Mouse (Mus musculus): ENCODE measurements at regions not wholly inside any gene's neighbourhood (a gene's known extent, or its start where the extent isn't known, plus 50 kb on each side); places are given as distances from the start of the nearest gene placed in this dataset.

GRCm38 (mm10) chr3:143997909-143998308, 207.1 kb downstream of the Lmo4 start:
- Histone ChIP-seq H3K27ac (no peak overlapping the region), H3K4me3 (no peak overlapping the region)
- intact Hi-C loops (cut with DNase I): no loop called here
- no peak for DNase-seq (ENCODE audit: extremely low spot score in 1 of 2, low spot score in 2 of 2)
- TF ChIP-seq CTCF (IDR thresholded peaks at IDR 0.05): no peak

- intact Hi-C loops (cut with DNase I): no loop called here
- no peak overlapping the region for H3K27ac ChIP-seq
- DNase-seq (ENCODE audit: extremely low spot score in 1 of 2, low spot score in 2 of 2): no peak
- H3K4me3 ChIP-seq: no peak overlapping the region
- TF ChIP-seq CTCF (IDR thresholded peaks at IDR 0.05): no peak
Measured at GRCm38 (mm10) chr3:143995045-143995444, 210.0 kb downstream of the Lmo4 start.

DNA sequence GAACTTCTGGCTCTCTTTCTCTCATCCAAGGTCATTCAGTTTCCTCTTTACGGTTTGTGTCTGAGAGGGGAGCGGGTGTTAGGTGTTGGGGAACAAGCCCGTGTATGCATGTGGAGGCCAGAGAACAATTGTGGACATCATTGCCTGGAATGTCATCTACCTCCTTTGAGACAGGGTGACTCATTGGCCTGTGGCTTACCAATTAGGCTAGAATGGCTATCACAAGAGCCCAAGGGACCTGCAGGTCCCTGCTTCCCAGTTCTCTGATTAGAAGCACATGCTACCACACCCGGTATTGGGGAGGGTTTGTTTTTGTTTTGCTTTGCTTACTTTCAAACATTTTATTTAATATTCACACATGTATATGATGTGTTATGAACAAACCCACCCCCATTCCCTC, 216.0 kb downstream of the Lmo4 start:
- intact Hi-C loops (cut with DNase I): no loop called here
- H3K4me3 ChIP-seq: no peak overlapping the region
- TF ChIP-seq CTCF (IDR thresholded peaks at IDR 0.05): no peak
- H3K27ac ChIP-seq: no peak overlapping the region
- DNase-seq (ENCODE audit: extremely low spot score in 1 of 2, low spot score in 2 of 2): no peak

- peak; percentile 32 for TF ChIP-seq CTCF (IDR thresholded peaks at IDR 0.05)
- DNase-seq (ENCODE audit: extremely low spot score in 1 of 2, low spot score in 2 of 2): no peak
- H3K27ac ChIP-seq: no peak overlapping the region
- intact Hi-C loops (cut with DNase I): no loop called here
- H3K4me3 ChIP-seq: no peak overlapping the region
Measured at GRCm38 (mm10) chr3:143988037-143988436, 217.0 kb downstream of the Lmo4 start.

- no peak overlapping the region; the same call in 1 of the 2 replicates for H3K27ac ChIP-seq
- intact Hi-C loops (cut with DNase I): no loop called here
- no peak for TF ChIP-seq CTCF (IDR thresholded peaks at IDR 0.05)
- DNase-seq (ENCODE audit: extremely low spot score in 1 of 2, low spot score in 2 of 2): no peak
- H3K4me3 ChIP-seq: no peak overlapping the region
Measured at GRCm38 (mm10) chr3:143986798-143987197, 218.2 kb downstream of the Lmo4 start.

- Histone ChIP-seq H3K4me3 (no peak overlapping the region), H3K27ac (no peak overlapping the region; the same call in 1 of the 2 replicates)
- no peak for DNase-seq (ENCODE audit: extremely low spot score in 1 of 2, low spot score in 2 of 2)
- no peak for TF ChIP-seq CTCF (IDR thresholded peaks at IDR 0.05)
- intact Hi-C loops (cut with DNase I): no loop called here
Measured at GRCm38 (mm10) chr3:143986200-143986506, 218.9 kb downstream of the Lmo4 start.

DNA sequence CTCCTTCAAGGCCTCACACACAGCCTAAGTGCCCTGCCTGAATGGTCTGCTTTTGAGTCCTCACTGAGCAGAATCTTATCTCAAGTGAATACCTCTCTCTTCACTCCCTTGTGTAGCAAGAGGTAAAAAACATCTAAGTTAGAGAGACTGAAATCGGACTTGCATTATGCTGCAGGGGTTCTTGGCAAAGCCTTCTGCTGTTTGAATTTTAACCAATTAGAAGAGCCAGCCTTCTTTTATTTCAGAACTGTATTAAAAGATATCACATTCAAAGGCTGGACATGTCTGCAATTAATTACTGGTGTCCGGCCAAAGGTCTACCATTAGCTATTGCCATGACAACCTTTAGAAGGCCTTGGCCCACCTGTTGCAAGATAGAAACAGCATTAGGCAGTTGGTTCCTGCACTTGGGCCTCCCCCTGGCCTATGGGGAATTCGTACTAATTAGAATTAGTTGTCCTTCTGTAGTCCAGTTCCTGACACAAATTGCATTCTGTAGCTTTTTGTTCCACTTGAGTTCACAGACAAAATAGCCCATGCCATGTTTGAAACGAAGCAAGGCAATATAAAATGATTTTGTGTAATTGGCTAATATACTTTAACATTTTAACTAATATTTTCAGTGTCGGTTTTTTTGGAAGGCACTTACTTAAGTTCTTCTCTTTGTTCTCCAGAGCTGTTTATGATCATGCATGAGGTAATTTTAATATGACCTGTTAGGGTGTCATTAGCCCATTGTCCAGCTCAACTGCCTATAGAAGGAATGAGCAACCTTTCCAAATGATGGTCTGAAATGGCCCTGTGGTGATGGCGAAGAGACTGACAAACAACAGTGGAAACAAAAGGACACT, 219.4 kb downstream of the Lmo4 start:
- DNase-seq (ENCODE audit: extremely low spot score in 1 of 2, low spot score in 2 of 2): no peak
- TF ChIP-seq CTCF (IDR thresholded peaks at IDR 0.05): no peak
- H3K27ac ChIP-seq: no peak overlapping the region
- H3K4me3 ChIP-seq: no peak overlapping the region
- intact Hi-C loops (cut with DNase I): no loop called here

- intact Hi-C loops (cut with DNase I): no loop called here
- H3K27ac ChIP-seq: no peak overlapping the region
- DNase-seq (ENCODE audit: extremely low spot score in 1 of 2, low spot score in 2 of 2): no peak
- no peak overlapping the region for H3K4me3 ChIP-seq
- TF ChIP-seq CTCF (IDR thresholded peaks at IDR 0.05): no peak
Measured at GRCm38 (mm10) chr3:143978703-143979102, 226.3 kb downstream of the Lmo4 start.

DNA sequence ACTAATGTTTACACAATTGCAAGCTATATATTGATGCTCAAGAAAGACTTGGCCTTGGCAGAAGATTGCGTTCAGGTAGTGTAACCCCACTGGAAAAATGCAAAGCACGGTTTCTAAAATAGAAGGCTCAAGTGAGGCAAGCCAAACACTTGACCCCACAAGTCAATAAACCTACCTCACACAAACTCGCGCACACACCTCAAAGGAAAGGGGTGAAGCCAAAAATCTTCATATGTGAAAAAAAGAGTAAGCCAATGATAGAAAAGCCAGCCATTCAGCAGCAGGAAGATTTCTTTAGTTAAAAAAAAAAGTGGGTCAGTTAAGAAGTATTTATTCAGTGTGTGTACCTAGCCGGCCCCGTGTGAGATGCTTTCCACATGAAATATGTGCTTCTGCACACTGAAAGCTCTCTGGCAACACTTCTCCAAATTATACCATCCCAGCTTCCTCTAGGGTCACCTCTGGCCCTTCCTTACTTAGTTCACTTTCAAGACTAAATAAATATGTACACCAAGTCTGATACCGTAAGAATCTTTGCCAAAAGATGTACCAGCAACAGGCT, 227.1 kb downstream of the Lmo4 start:
- no peak for TF ChIP-seq CTCF (IDR thresholded peaks at IDR 0.05)
- no peak overlapping the region for H3K27ac ChIP-seq
- intact Hi-C loops (cut with DNase I): no loop called here
- no peak for DNase-seq (ENCODE audit: extremely low spot score in 1 of 2, low spot score in 2 of 2)
- no peak overlapping the region for H3K4me3 ChIP-seq

- DNase-seq (ENCODE audit: extremely low spot score in 1 of 2, low spot score in 2 of 2): peak in 1 of 2 experiments; percentile 20
- TF ChIP-seq CTCF (IDR thresholded peaks at IDR 0.05): no peak
- no peak overlapping the region for H3K4me3 ChIP-seq
- intact Hi-C loops (cut with DNase I): no loop called here
- H3K27ac ChIP-seq: no peak overlapping the region
Measured at GRCm38 (mm10) chr3:143973582-143973981, 231.4 kb downstream of the Lmo4 start.

DNA sequence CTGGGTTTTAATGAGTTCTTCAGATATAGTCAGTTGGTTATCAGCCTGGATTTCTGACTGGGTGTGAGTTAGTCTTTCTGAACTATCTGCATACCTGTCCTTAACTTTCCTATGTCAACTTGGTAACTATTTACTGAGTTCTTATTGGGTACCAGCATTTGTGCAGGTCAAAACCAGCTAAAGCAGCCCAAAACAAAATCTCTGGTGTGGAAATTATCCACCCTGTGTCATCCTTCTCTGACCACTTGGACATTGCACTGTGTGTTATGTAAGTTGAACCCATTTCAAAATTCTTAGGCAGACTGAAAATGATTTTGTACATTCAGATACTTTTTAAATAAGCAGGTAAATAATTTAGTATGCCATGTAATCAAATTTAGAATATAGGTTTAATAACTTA, 232.7 kb downstream of the Lmo4 start:
- intact Hi-C loops (cut with DNase I): no loop called here
- Histone ChIP-seq H3K4me3 (no peak overlapping the region), H3K27ac (no peak overlapping the region)
- no peak for DNase-seq (ENCODE audit: extremely low spot score in 1 of 2, low spot score in 2 of 2)
- no peak for TF ChIP-seq CTCF (IDR thresholded peaks at IDR 0.05)

GRCm38 (mm10) chr3:143970771-143971170, 234.2 kb downstream of the Lmo4 start:
- DNase-seq (ENCODE audit: extremely low spot score in 1 of 2, low spot score in 2 of 2): no peak

GRCm38 (mm10) chr3:143955508-143955907, 249.5 kb downstream of the Lmo4 start:
- TF ChIP-seq CTCF (IDR thresholded peaks at IDR 0.05): no peak
- DNase-seq (ENCODE audit: extremely low spot score in 1 of 2, low spot score in 2 of 2): no peak
- intact Hi-C loops (cut with DNase I): no loop called here
- H3K4me3 ChIP-seq: no peak overlapping the region
- no peak overlapping the region for H3K27ac ChIP-seq

More at GRCm38 (mm10) chr3:143970771-143971170, 234.2 kb downstream of the Lmo4 start:
- intact Hi-C loops (cut with DNase I): no loop called here
- TF ChIP-seq CTCF (IDR thresholded peaks at IDR 0.05): no peak
- no peak overlapping the region for H3K27ac ChIP-seq
- H3K4me3 ChIP-seq: no peak overlapping the region

All from left cerebral cortex, adult 2 months (tissue).